Mouse (Mus musculus): Measurements from ENCODE around the gene Cnnm4.

Gene Cnnm4

GRCm38 (mm10) chr1:36471181-36472105, at the start of gene Cnnm4:
Cnnm4 (plus strand) TSS chr1:36471620.
- peak; percentile 71 for DNase-seq (ENCODE audit: low read depth, low spot score)

DNA sequence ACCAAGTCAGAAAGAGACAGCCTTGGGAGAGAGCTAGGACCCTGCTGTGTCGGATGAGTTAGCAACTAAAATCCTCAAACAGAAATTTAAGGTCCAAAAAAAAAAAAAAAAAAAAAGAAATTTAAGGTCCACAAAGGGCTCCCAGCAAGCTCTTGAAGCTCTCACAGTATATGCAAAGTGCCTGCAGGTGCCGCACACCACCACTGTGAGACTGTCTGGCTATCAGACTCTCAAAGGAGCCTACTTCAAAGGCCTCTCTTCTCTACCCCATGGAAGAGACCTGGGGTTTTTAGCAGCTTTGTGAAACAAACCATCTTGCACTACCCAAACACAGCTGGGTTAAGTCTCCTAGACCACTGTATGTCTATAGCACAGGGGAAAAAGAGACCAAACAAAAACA, 41.9 kb upstream of the Cnnm4 start:
- no peak for DNase-seq (ENCODE audit: low read depth, low spot score)

DNA sequence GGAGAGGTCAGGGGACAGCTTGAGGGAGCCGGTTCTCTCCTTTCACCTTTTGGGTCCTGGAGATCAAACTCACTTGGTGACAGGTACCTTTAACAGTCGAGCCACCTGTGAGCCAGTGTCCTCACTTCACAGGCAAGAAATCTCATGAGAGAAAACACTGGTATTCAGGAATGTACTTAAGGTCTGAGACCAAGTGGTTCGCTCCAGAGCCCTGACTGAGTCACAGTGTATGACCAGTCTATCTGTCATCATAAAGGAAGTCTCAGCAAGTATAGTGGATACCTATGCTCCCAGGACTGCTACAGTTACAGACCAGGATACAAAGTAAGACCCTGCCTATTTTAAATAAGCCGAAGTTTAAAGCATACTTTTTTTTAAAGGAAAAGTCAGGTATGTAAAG, 38.4 kb upstream of the Cnnm4 start:
- no peak for DNase-seq (ENCODE audit: low read depth, low spot score)

GRCm38 (mm10) chr1:36433616-36434015, 37.8 kb upstream of the Cnnm4 start:
- no peak for DNase-seq (ENCODE audit: low read depth, low spot score)

DNA sequence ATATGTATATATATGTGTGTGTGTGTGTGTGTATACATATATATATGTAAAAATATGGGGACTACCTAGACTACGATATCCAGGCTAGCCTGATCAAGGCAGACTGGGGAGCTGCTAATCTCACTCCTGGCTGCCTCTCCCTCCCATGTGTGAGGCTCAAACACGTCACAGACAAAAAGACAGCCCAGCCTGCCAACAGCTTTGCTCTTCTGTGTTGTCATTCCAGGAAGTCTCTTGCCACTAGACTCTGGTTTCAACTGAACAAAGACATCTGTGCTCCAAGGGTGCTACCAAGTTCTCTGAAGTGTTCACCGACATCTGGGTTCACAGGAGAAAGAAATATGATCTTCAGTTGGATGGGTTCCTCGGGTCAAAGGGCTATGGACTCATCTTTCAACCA, 36.3 kb upstream of the Cnnm4 start:
- DNase-seq (ENCODE audit: low read depth, low spot score), result no peak

- no peak for DNase-seq (ENCODE audit: low read depth, low spot score)
Measured at GRCm38 (mm10) chr1:36436515-36436914, 34.9 kb upstream of the Cnnm4 start.

DNA sequence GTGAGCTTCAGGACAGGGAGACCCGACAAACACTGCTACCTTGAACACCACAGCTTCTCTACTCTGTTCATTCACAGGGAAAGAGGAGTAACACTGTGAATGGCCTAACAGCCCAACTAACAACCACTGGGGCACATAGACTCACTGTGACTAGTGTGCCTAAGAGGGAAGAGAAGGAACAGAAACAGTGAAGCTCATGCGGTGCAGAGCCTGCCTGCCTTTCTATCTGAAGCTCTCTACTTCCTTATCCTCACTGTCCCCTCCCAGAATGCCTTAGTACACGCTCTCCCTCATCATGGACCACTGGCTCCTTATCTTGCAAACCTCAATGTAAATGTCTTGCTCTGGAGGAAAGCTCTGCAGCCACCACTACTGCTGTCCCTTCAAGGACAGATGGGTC, 34.2 kb upstream of the Cnnm4 start:
- DNase-seq (ENCODE audit: low read depth, low spot score), result no peak

- no peak for DNase-seq (ENCODE audit: low read depth, low spot score)
Measured at GRCm38 (mm10) chr1:36441101-36441500, 30.3 kb upstream of the Cnnm4 start.

DNA sequence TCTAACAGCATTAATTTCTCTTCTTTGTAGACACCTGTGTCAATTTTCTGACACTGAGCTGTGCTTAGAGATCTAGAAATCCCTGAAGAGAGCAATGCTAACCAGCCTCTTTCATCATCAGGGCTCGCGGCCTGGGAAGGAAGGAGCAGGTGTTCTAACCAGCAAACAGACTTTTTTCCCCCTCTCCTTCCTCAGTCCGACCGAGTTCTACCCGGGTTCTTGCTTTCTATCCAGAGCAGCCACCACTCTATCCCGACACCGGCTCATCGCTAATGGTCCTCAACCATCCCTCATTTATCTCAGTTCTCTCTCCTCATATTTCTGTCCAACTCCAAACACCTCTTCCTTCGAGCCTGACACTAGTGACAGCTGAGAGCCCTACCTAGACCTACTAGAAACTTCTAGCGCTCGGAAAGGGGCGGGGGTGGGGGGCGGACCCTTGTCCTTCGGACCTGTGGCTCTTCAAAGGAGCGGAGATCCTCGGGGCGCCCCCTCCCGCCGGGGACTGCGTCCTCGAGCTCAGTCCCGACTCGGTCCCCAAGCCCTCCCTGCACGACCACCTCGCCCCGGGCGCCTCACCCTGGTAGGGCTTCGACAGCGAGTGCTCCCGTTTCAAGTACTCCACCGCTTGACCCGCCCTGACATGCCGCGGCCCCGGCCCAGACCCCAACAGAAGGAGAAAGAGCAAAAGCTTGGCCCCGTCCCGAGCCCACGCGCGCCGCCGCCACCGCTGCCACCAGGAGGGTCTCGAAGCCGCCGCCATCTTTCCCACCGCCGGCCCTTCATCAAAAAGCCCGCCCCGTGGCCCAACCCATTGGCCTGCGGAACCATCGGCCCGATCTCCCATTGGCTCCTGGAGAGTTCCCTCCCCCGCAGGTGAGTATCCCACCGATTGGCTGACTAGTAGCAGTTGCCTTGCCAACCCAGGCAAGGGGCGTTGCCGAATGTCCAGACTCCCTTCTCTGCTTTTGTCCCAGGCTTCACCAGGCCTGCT, 26.7 kb upstream of the Cnnm4 start, which contains the start of gene Lman2l:
TSS of gene Lman2l (minus strand) at position 801 of the 994 bp plus-strand sequence.
- peak; percentile 97 for DNase-seq (ENCODE audit: low read depth, low spot score)

DNA sequence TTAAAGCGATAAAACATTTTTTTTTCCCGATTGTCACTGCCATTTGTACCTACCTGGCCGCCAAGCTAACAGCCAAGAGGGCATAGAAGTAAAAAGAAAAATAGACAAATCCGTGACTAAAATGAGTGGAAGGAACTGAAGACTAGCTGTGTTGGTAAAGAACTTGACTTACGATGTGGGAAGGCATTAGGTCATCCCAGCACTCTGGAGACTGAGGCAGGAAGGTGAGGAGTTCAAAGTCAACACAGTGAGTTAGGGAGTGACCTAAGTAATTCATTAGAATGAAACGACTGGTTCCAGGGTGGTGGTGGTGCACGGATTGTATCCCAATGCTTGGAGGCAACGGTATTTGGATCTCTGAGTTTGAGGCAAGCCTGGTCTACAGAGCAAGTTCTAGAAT, 25.9 kb upstream of the Cnnm4 start:
- DNase-seq (ENCODE audit: low read depth, low spot score), result no peak

DNA sequence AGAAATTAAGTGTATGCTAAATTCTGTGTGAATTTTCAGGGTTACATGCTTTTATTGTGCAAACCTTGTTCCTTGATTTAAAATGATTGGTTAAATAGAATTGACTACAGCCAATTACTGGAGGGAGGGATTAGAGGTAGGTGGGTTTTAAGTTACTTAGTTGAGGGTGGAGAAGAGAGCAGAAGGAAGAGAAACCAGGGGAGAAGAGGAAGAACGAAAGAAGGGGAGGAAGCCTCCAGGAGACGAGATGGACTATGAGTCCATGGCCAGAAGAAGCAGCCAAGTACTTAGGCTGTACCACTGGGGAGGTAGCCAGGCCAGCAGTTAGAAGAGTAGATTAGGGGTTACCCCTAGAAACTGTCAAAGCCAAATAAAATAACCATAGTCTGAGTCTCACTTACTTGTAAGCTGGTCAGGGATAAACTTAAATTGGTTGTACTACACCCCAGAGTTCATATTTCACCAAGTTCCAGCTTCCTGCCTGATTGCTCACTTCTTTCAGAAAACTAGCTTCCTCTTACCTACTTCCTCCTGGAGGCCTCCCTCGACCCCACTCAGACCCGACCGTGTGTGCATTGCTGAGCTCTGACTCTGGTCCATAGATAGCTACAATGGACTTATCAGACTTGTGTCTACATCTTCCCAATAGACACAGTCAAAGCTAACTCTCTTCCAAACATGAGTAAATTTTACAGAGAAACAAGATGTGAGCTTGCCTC, 25.2 kb upstream of the Cnnm4 start:
- DNase-seq (ENCODE audit: low read depth, low spot score), result no peak

GRCm38 (mm10) chr1:36446841-36447240, 24.6 kb upstream of the Cnnm4 start:
- no peak for DNase-seq (ENCODE audit: low read depth, low spot score)

- no peak for DNase-seq (ENCODE audit: low read depth, low spot score)
Measured at GRCm38 (mm10) chr1:36454055-36454815, 17.2 kb upstream of the Cnnm4 start.

- DNase-seq (ENCODE audit: low read depth, low spot score), result no peak
Measured at GRCm38 (mm10) chr1:36457388-36458014, 13.9 kb upstream of the Cnnm4 start.

DNA sequence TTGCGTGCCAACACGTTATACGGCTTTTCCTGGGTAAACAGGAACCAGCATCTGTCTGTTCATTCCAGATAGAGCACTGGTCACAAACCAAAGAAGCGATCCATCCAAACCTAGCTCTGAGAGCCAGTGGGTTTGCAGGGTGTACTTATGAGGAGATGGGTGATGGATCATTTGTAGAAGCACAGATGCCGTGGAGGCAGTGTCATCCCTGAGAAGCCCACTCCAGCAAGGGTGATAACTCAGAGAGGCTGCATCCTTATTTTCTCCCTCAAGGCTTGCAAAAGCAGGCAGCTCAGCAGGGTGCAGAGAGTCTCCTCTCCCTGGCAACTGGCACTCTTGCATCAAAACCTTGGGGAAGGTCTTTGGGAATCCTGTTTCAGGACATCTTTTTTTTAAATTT, 13.3 kb upstream of the Cnnm4 start:
- DNase-seq (ENCODE audit: low read depth, low spot score), result no peak

DNA sequence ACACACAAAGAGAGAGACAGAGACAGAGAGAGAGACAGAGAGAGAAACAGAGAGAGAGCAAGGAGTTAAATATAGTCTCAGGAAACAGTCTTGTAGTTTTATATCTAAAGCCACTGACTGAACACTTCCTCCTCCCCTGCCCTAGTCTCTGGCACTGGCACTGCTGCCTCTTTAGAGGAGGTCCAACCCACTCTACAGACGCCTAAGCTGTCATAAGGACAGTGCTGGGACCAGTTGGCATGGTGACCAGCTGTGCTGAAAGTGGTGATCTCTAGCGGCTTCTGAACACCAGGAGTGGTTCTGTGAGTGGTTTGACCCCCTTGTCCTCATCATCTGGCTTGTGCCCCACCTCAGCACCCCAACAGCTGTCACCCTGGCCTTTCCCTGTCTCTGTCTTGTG, 9.6 kb upstream of the Cnnm4 start:
- no peak for DNase-seq (ENCODE audit: low read depth, low spot score)

GRCm38 (mm10) chr1:36465641-36466160, 5.7 kb upstream of the Cnnm4 start:
- no peak for DNase-seq (ENCODE audit: low read depth, low spot score)

DNA sequence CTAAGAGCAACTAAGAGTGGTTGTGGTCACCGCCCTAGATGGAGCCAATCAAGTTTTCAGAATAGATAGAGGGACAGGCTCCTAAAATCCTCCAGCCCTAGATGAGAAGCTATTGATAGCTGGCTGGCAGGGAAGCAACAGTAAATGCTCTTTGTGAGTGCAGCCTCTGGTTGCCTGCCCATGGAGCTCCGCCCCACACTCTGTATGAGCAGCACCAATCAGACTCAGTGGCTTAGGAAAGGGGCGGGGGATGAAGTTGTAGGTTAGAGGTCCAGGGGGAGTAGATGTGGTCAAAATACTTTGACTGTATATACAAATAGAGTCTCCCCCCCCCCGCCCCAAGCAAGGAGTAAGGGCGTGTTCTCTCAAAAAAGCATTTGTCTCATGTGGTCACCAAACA, 4.0 kb upstream of the Cnnm4 start:
- no peak for DNase-seq (ENCODE audit: low read depth, low spot score)

- DNase-seq (ENCODE audit: low read depth, low spot score), result no peak
Measured at GRCm38 (mm10) chr1:36469811-36470444, 1.5 kb upstream of the Cnnm4 start.

DNA sequence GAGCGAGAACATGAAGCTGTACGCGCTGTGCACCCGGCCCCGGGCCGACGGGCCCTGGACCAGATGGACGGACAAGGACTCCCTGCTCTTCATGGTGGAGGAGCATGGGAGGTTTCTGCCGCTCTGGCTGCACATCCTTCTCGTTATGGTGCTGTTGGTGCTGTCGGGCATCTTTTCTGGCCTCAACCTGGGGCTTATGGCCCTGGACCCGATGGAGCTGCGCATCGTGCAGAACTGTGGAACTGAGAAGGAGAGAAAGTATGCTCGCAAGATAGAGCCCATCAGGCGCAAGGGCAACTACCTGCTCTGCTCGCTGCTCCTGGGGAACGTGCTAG, 653 bp downstream of the Cnnm4 start:
- DNase-seq (ENCODE audit: low read depth, low spot score), result no peak

Data from brain, embryonic 18.5 days (tissue).